Mouse (Mus musculus) brain, embryonic 14.5 days (tissue): Measurements from ENCODE around the gene 5730522E02Rik.

ENCODE experiments used
- CTCF ChIP-seq: fragments of 200-500 bp; IDR thresholded peaks from 2 replicates; pipeline ENCODE4 v1.5.1; 2012; ENCODE audit warnings: inconsistent platforms, mild to moderate bottlenecking, moderate library complexity, borderline replicate concordance; ENCODE audit not compliant: insufficient read depth, insufficient read length; ENCODE audit errors: extremely low read depth
- POLR2A ChIP-seq: fragments of 200-500 bp; IDR thresholded peaks from 2 replicates; pipeline ENCODE4 v1.6.1; 2012; ENCODE audit warnings: mild to moderate bottlenecking, inconsistent platforms, borderline replicate concordance; ENCODE audit not compliant: poor library complexity, insufficient read depth, insufficient read length, severe bottlenecking; ENCODE audit errors: extremely low read depth

GRCm38 (mm10) chr11:25856629-25857568 lies 353.7 kb downstream of the 5730522E02Rik start:
- TF ChIP-seq CTCF: no peak
- TF ChIP-seq POLR2A: no peak
